Mouse (Mus musculus): ENCODE data around the gene Smim10l1.

The Smim10l1 gene

DNA sequence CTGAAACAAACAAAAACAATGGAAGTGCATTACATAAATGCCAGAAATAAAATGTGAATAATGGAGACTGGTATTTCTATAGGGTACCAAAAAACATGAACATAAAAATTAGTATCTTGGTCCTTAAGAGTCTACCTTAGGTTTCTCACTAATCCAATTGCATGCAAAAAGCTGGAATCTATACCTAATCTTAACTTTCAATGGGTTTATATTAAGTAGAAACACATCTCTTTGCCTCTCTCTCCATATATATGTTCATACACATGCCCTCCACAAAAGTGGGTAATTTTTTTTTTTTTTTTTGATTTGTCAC lies at the start of gene Smim10l1:
Gene Smim10l1 (plus strand): TSS at position 301 of the 313 bp plus-strand sequence.
- DNase-seq (ENCODE audit: low spot score) = no peak

DNA sequence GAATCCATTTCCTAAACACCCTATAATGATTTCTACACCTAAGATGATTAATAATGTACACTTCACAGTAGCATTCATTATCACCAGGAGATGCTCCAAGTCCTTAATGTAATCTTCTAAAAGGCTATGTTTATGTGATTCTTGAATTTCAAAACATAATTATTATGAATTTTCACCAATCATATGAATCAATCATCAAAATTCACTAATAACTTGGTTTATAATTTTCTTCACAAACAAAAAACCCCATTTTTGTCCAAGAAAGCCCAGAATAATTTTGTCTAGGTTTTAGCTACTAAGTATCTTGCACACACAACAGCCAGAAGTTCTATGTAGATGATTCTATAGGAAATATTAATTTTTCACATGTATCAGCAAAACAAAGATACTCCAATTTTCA lies 49.0 kb upstream of the Smim10l1 start, which contains the start of gene Tas2r140:
Gene Tas2r140 (minus strand): TSS at position 101 of the 400 bp plus-strand sequence.
- DNase-seq (ENCODE audit: low spot score) = no peak

DNA sequence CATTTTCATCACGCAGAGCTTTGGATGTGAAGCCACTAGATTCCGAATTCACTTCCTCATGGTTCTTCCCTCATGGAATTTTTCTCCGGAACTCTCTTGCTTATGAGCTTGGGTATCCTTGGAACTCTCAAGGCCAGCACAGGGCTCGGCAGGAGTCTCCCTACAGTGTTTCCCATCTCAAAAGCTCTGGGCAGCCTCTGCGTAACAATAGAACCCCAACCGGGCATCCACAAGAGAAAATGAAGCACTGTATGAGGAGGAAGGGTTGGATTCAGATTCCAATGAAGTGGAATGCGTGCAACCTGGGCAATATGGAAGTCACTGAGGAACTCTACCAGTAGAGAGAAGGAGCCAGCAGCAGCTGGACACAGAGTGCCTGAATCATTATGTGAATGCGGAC lies 12.5 kb upstream of the Smim10l1 start:
- DNase-seq (ENCODE audit: low spot score) = no peak

DNA sequence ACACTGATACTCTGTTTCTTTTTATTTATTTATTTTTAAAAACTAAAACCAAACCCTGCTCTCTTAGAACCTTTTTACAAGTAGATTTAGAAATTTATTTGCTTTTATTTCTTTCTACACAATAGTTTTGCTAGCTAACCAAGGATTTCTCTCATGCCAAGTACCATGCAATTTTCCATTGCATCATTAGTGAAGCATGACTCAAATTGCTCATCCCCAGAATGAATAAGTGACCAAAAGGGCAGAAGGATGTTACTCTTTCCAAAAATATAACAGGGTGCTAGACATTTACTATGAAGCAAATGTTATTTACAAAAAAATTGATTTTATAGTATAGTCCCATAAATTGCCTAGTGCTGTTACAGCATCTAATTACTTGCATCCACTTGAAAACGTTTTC lies 2.3 kb upstream of the Smim10l1 start:
- no peak for DNase-seq (ENCODE audit: low spot score)

DNA sequence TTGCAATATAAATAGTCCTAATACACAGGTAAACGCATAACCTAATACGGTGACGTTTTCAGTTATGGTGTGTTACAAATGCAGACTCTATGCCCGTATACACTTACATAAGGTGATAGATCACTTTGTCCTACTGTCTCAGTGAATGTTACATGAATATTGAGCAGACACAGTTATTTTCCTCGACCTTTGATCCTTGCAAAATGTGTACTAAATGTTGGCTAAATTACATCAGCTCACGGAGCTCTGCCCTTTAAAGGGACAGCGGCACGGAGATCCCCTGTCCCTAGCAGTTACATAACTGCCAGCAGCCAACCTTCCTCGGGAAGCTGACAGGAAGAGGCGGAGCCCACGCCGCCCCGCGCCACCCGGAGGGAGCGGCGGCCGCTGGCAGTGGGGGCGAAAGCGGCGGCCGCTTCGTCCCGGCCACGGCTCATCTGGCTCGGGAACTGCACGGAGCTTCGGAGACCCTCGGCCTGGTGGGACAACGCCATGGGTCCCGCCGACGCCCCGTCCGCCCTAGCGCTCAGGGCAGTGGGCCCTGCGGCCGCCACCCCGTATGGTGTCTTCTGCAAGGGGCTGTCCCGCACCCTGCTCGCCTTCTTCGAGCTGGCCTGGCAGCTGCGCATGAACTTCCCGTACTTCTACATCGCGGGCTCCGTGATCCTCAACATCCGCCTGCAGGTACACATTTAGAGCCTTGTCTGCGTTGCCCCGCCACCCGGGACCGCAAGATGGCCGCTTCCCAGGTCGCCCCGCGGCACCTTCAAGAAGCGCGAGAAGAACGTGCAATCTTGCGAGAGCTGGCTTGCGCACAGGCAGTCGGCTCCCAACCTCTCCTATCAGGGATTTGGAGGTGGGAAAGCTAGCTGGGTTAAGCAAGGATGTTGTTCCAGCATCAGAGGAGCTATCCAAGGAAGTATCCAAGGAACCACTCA lies 482 bp downstream of the Smim10l1 start:
- DNase-seq (ENCODE audit: low spot score) = peak; percentile 77

All from urinary bladder, postnatal 10 days (tissue).